Mouse (Mus musculus): ENCODE data around the gene Smurf2.

Smurf2 gene

DNA sequence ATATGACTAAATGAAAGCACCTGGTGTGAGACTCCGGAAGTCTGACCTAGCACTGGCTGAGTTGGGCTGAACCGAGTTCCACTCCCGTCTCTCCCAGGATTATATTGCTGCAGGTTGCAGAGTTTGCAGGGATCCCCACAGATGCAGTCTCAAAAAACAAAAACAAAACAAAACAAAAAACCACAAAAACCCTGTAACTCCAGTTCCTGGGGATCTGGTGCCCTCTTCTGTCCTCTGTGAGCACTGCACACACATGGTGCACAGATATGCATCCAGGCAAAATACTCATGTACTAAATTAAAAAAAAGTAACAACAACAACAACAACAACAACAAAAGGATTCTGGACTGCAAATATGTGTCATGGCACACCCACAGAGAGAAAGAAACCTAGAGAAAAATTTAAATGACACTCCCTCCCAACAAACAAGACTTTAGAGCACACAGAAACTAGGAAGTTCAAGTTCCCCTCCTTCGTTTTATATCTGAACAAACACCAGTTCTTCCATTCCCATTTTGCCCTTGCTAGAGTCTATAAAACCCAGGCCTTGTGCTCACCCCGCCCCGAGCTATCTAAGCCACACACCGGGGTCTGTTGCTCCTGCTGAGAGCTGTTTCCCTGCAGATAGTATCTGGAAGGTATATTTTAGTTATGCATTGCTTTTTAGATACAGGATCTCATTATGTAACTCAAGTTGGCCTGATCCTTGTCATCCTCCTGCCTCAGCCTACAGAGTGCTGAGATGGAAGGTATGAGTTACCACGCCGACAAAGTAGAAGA, 150.1 kb downstream of the Smurf2 start:
- DNase-seq: no peak
